8 mouse cellular contexts compared by ENCODE assay signal in genomic region chr7:34387784-34388444, GRCm38 (mm10). TPM values are rescaled to one million over a fixed set of nuclear protein-coding genes. Genes with fewer than 3 reads are reported as not detected.
DNase-seq lines count a peak whose midpoint lies in the region; ATAC-seq and TF ChIP-seq lines count a peak whose summit lies in the region.

No protein-coding gene starts in this region.

- H3K9me3 ChIP-seq in liver, embryonic 16.5 days (replicated peaks; ENCODE audit: control insufficient read depth, low read length): no peaks in the 10 kb centered on the region

- peak overlapping the region; percentile 82 for H3K4me2 ChIP-seq in liver, embryonic 16.5 days (ENCODE audit: low read depth, low read length)

- no peaks in the 10 kb centered on the region for H3K27me3 ChIP-seq in testis, adult 2 months (ENCODE audit: control insufficient read depth, insufficient read depth, low read length)
- H3K27me3 ChIP-seq in liver, embryonic 16.5 days (ENCODE audit: control insufficient read depth, insufficient read depth, low read depth, low read length): no peaks in the 10 kb centered on the region

- 2% methylated on average over 5 of the region's 5 CpGs for WGBS in liver, embryonic 16.5 days (ENCODE audit: insufficient replicate concordance)

- intact Hi-C loops in left cerebral cortex, postnatal 10 days (cut with DNase I): no loop called here

- peak; percentile 38 for DNase-seq in adrenal gland, adult 2 months
- no peak for DNase-seq in adrenal gland, postnatal 4 days (ENCODE audit: low spot score in 2 of 2)
- no peak for DNase-seq in testis, postnatal 10 days (ENCODE audit: low spot score)
- peak; percentile 12 for DNase-seq in heart, postnatal 4 days
- DNase-seq in left cerebral cortex, postnatal 10 days (ENCODE audit: extremely low spot score in 1 of 2, low spot score in 2 of 2): no peak
- no peak for DNase-seq in right cerebral cortex, adult 18-20 months

- no peaks in the 10 kb centered on the region for H3K36me3 ChIP-seq in testis, adult 2 months (ENCODE audit: control insufficient read depth, insufficient read depth, low read length)
- H3K36me3 ChIP-seq in liver, embryonic 16.5 days (ENCODE audit: control insufficient read depth, insufficient read depth): no peaks in the 10 kb centered on the region

- H3K27ac ChIP-seq in testis, adult 2 months (ENCODE audit: control insufficient read depth, insufficient read depth, low read depth, low read length): no peak overlapping the region; the same call in 1 of the 2 replicates
- peak overlapping the region; percentile 99 for H3K27ac ChIP-seq in liver, embryonic 16.5 days (ENCODE audit: low read length)

- TF ChIP-seq CTCF in testis, adult 2 months (IDR thresholded peaks at IDR 0.05; ENCODE audit: control insufficient read depth, insufficient read depth, insufficient replicate concordance, low read depth, low read length): no peak

- ATAC-seq in liver, embryonic 16.5 days (ENCODE audit: low read depth): no peak

- peak overlapping the region; percentile 99 for H3K4me3 ChIP-seq in testis, adult 2 months (ENCODE audit: control insufficient read depth, low read depth, low read length)
- H3K4me3 ChIP-seq in liver, embryonic 16.5 days (ENCODE audit: low read depth, low read length): peak overlapping the region; percentile 96

- peak overlapping the region; percentile 100 for H3K9ac ChIP-seq in liver, embryonic 16.5 days (ENCODE audit: low read depth, low read length)

- H3K4me1 ChIP-seq in testis, adult 2 months (ENCODE audit: control insufficient read depth, insufficient read depth, low read length): peaks cover 7% of the 10 kb centered on the region
- H3K4me1 ChIP-seq in liver, embryonic 16.5 days (ENCODE audit: control insufficient read depth, low read depth, low read length): peaks cover 31% of the 10 kb centered on the region

- TF ChIP-seq POLR2A in testis, adult 2 months (IDR thresholded peaks at IDR 0.05; ENCODE audit: control insufficient read depth, low read depth, low read length): no peak

RNA-seq across cellular contexts. Expression of gene Lsm14a, which starts 5.2 kb away (rescaled TPM):
- 100 to 1,000 TPM; 104 to 134 TPM for total RNA-seq in adrenal gland, adult 2 months (2021)
- 17.9 and 23.5 TPM in 2 replicates for polyA plus RNA-seq in adrenal gland, adult 2 months (2012; rRNA removed)
- total RNA-seq in adrenal gland, postnatal 4 days (2021): 100 to 1,000 TPM; 134 TPM
- 34.0 and 36.7 TPM in 2 replicates for polyA plus RNA-seq in testis, adult 2 months (2012; rRNA removed)
- 100 to 1,000 TPM; 102 to 103 TPM for total RNA-seq in heart, postnatal 4 days (2021)
- 38.3 and 38.7 TPM in 2 replicates for polyA plus RNA-seq in liver, embryonic 16.5 days (2015; fragmentation: Nextera tagmentation; extraction: Ambion mirVana)
- total RNA-seq in left cerebral cortex, postnatal 10 days (2021): 10 to 100 TPM; 56.0 to 73.4 TPM

Comparison
In these comparisons a context has a peak if more than half of its experiments do, and no peak if none do; other contexts are left out.
1. DNase-seq: peak in adrenal gland, adult 2 months (single experiment) and heart, postnatal 4 days (single experiment); none in adrenal gland, postnatal 4 days (0 of 2), testis, postnatal 10 days (single experiment), left cerebral cortex, postnatal 10 days (0 of 2) and right cerebral cortex, adult 18-20 months (single experiment).